Mouse (Mus musculus): Measurements from ENCODE around the gene Mad1l1. TPM values are rescaled to one million over a fixed set of nuclear protein-coding genes. Genes with fewer than 3 reads are reported as not detected.

The Mad1l1 gene
- polyA plus RNA-seq, 1 experiment: 51.5 TPM

DNA sequence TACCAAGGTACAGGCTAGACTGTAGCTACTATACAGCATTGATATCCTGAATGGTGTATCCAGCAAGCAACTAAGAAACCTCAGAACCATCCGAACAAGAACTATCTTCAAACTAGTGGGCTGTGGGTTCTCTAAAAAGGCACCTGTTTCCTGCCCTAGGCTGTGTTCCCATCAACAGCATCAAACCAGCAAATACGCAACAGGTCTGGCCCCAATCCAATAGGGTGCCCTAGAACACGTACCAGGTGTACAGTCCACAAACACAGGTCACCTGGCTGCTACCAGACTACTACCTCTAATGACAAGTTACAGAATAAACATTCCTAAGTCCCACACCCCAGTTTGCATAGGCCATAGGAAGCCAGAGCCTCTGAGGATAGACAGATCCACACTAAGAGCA is 38.5 kb downstream of the Mad1l1 start:
- no peaks in the 10 kb centered on the region for H3K27me3 ChIP-seq (ENCODE audit: control insufficient read depth, insufficient read depth, insufficient read length)
- H3K79me2 ChIP-seq (ENCODE audit: control insufficient read depth, insufficient read depth): no peaks in the 10 kb centered on the region
- H3ac ChIP-seq (ENCODE audit: control insufficient read depth, insufficient read length, low read depth): no peak overlapping the region
- no peaks in the 10 kb centered on the region for H3K79me3 ChIP-seq (ENCODE audit: low read depth)
- TF ChIP-seq CTCF (IDR thresholded peaks at IDR 0.05; ENCODE audit: control insufficient read depth, insufficient read depth, insufficient read length) (no peak), MYOD1 (IDR thresholded peaks at IDR 0.05; ENCODE audit: control insufficient read depth, insufficient read length, low read depth) (no peak), MAX (IDR thresholded peaks at IDR 0.05) (no peak), CEBPB (IDR thresholded peaks at IDR 0.05; ENCODE audit: low read depth) (no peak), MYOG (IDR thresholded peaks at IDR 0.05; ENCODE audit: control insufficient read depth, extremely low read depth, insufficient read length) (no peak)
- H3K4me3 ChIP-seq (ENCODE audit: insufficient read depth, poor library complexity, severe bottlenecking): no peak overlapping the region
- peaks cover 20% of the 10 kb centered on the region for H3K36me3 ChIP-seq (ENCODE audit: control insufficient read depth, insufficient read depth)

DNA sequence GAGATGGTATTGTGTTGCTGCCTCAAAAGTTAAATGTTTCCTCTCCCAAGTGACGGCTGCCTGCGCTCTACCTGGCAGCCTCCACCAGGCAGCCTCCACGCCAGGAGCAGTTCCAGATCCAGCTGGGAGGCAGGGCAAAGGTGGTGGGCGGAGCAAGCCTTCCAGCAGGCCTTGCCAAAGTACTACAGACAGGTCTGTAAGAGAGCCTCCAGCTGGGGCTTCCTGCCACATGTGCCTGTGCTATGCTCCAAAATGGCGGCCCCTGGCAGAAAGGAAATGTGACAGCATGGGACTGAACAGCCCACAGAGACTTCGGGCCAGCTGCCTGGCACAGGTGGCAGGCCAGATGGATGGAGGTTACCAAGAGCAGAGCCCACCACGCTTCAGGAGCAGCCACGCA is 39.0 kb downstream of the Mad1l1 start:
- Histone ChIP-seq H3ac (ENCODE audit: control insufficient read depth, insufficient read length, low read depth) (no peak overlapping the region), H3K27me3 (ENCODE audit: control insufficient read depth, insufficient read depth, insufficient read length) (no peaks in the 10 kb centered on the region), H3K36me3 (ENCODE audit: control insufficient read depth, insufficient read depth) (peaks cover 20% of the 10 kb centered on the region), H3K4me3 (ENCODE audit: insufficient read depth, poor library complexity, severe bottlenecking) (no peak overlapping the region), H3K79me3 (ENCODE audit: low read depth) (no peaks in the 10 kb centered on the region), H3K79me2 (ENCODE audit: control insufficient read depth, insufficient read depth) (no peaks in the 10 kb centered on the region)
- TF ChIP-seq USF1 (IDR thresholded peaks at IDR 0.05; ENCODE audit: low read depth) (no peak), CTCF (IDR thresholded peaks at IDR 0.05; ENCODE audit: control insufficient read depth, insufficient read depth, insufficient read length) (no peak), MAX (IDR thresholded peaks at IDR 0.05) (no peak), MYOD1 (IDR thresholded peaks at IDR 0.05; ENCODE audit: control insufficient read depth, insufficient read length, low read depth) (no peak), CEBPB (IDR thresholded peaks at IDR 0.05; ENCODE audit: low read depth) (no peak), FOSL1 (IDR thresholded peaks at IDR 0.05; ENCODE audit: insufficient read depth, low read length, poor library complexity, severe bottlenecking) (no peak), MYOG (IDR thresholded peaks at IDR 0.05; ENCODE audit: control insufficient read depth, extremely low read depth, insufficient read length) (no peak)

DNA sequence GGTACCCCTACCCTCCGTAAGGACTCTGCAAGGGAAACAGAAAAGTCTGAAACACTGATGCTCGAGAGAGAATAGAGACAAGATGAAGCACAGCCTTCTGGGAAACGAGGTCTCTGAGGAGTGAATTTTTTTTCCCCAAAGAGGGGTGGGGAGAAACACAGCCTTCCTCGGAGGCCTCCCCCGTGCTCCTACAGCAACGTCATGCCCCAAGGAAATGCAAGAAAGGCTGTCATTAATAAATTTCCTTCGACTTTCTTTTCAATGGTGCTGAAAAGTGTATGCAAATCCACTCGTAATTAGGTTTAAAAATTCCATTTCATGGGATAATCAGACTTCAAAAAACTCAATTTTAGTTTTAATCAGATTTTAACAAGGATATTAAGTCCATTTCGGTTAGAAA is 41.1 kb downstream of the Mad1l1 start:
- Histone ChIP-seq H3K36me3 (ENCODE audit: control insufficient read depth, insufficient read depth) (peaks cover 20% of the 10 kb centered on the region), H3K79me3 (ENCODE audit: low read depth) (no peaks in the 10 kb centered on the region), H3ac (ENCODE audit: control insufficient read depth, insufficient read length, low read depth) (no peak overlapping the region), H3K27me3 (ENCODE audit: control insufficient read depth, insufficient read depth, insufficient read length) (no peaks in the 10 kb centered on the region), H3K79me2 (ENCODE audit: control insufficient read depth, insufficient read depth) (no peaks in the 10 kb centered on the region), H3K4me3 (ENCODE audit: insufficient read depth, poor library complexity, severe bottlenecking) (no peak overlapping the region)
- TF ChIP-seq MYOG (IDR thresholded peaks at IDR 0.05; ENCODE audit: control insufficient read depth, extremely low read depth, insufficient read length): no peak
- no peak for TF ChIP-seq MYOD1 (IDR thresholded peaks at IDR 0.05; ENCODE audit: control insufficient read depth, insufficient read length, low read depth)
- TF ChIP-seq USF1 (IDR thresholded peaks at IDR 0.05; ENCODE audit: low read depth): no peak
- no peak for TF ChIP-seq CEBPB (IDR thresholded peaks at IDR 0.05; ENCODE audit: low read depth)
- TF ChIP-seq FOSL1 (IDR thresholded peaks at IDR 0.05; ENCODE audit: insufficient read depth, low read length, poor library complexity, severe bottlenecking): no peak
- no peak for TF ChIP-seq MAX (IDR thresholded peaks at IDR 0.05)
- TF ChIP-seq CTCF (IDR thresholded peaks at IDR 0.05; ENCODE audit: control insufficient read depth, insufficient read depth, insufficient read length): no peak

DNA sequence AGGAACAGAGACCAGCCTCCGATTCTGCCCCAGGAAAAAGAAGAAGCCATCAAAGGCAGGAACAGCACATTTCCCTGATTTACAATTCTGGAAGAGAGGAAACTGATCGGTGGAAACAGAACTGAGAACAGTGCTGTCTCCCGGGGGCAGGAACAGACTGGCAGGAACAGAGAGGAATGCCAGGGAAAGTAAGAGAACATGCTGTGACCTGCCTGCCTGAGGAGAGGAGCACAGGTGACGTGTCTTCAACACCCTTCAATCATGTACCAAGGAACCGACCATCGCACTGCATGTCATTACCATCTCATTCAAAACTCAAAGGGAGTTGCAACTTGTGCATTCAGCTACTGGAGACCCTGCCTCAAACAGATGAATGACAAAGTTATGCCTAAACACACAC is 44.6 kb downstream of the Mad1l1 start:
- Histone ChIP-seq H3K27me3 (ENCODE audit: control insufficient read depth, insufficient read depth, insufficient read length) (no peaks in the 10 kb centered on the region), H3K36me3 (ENCODE audit: control insufficient read depth, insufficient read depth) (peaks cover 13% of the 10 kb centered on the region), H3K79me2 (ENCODE audit: control insufficient read depth, insufficient read depth) (no peaks in the 10 kb centered on the region), H3K4me3 (ENCODE audit: insufficient read depth, poor library complexity, severe bottlenecking) (no peak overlapping the region), H3ac (ENCODE audit: control insufficient read depth, insufficient read length, low read depth) (no peak overlapping the region), H3K79me3 (ENCODE audit: low read depth) (no peaks in the 10 kb centered on the region)
- TF ChIP-seq MYOD1 (IDR thresholded peaks at IDR 0.05; ENCODE audit: control insufficient read depth, insufficient read length, low read depth): no peak
- no peak for TF ChIP-seq MAX (IDR thresholded peaks at IDR 0.05)
- TF ChIP-seq FOSL1 (IDR thresholded peaks at IDR 0.05; ENCODE audit: insufficient read depth, low read length, poor library complexity, severe bottlenecking): no peak
- no peak for TF ChIP-seq CEBPB (IDR thresholded peaks at IDR 0.05; ENCODE audit: low read depth)
- TF ChIP-seq CTCF (IDR thresholded peaks at IDR 0.05; ENCODE audit: control insufficient read depth, insufficient read depth, insufficient read length): no peak
- no peak for TF ChIP-seq MYOG (IDR thresholded peaks at IDR 0.05; ENCODE audit: control insufficient read depth, extremely low read depth, insufficient read length)
- TF ChIP-seq USF1 (IDR thresholded peaks at IDR 0.05; ENCODE audit: low read depth): no peak

DNA sequence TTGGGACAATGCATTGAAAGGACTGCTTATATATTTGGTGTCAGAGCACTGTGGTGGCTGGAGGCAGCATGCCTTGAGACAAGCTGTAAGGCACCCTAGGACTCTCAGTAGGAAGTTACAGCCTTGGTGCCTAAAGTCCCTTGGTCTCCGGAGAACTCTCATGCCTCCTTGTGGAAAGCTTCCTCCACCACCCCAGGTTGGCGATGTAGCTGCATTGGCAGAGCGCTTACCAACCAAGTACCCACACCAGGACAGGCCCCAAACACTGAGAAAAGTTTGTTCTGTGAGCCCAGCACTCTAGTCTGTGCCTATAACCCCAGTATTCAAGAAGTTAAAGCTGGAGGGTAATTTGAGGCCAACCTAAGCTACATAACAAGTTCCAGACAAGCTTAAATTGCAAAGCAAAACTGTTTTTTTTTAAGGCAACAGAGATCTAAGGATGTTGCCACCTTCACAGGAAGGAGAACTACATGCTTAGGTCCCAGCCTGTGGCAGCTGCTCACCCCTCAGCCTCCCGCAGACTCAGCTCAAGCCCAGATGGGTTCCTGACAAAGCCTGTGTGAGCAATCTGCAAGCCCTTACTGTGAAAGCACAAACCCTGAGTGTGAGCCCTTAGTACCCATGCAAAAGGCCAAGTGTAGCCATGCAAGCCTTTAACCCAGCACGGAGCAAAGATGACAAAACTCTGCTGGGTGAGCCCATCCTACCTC is 50.2 kb downstream of the Mad1l1 start:
- H3K79me2 ChIP-seq (ENCODE audit: control insufficient read depth, insufficient read depth): no peaks in the 10 kb centered on the region

More for the DNA sequence above, 50.2 kb downstream of the Mad1l1 start:
- H3ac ChIP-seq (ENCODE audit: control insufficient read depth, insufficient read length, low read depth): no peak overlapping the region
- no peaks in the 10 kb centered on the region for H3K27me3 ChIP-seq (ENCODE audit: control insufficient read depth, insufficient read depth, insufficient read length)
- H3K4me3 ChIP-seq (ENCODE audit: insufficient read depth, poor library complexity, severe bottlenecking): no peak overlapping the region
- peaks cover 14% of the 10 kb centered on the region for H3K36me3 ChIP-seq (ENCODE audit: control insufficient read depth, insufficient read depth)
- TF ChIP-seq USF1 (IDR thresholded peaks at IDR 0.05; ENCODE audit: low read depth) (no peak), MAX (IDR thresholded peaks at IDR 0.05) (no peak), CEBPB (IDR thresholded peaks at IDR 0.05; ENCODE audit: low read depth) (no peak), CTCF (IDR thresholded peaks at IDR 0.05; ENCODE audit: control insufficient read depth, insufficient read depth, insufficient read length) (no peak), MYOD1 (IDR thresholded peaks at IDR 0.05; ENCODE audit: control insufficient read depth, insufficient read length, low read depth) (no peak), FOSL1 (IDR thresholded peaks at IDR 0.05; ENCODE audit: insufficient read depth, low read length, poor library complexity, severe bottlenecking) (no peak), MYOG (IDR thresholded peaks at IDR 0.05; ENCODE audit: control insufficient read depth, extremely low read depth, insufficient read length) (no peak)
- H3K79me3 ChIP-seq (ENCODE audit: low read depth): no peaks in the 10 kb centered on the region

All from C2C12 (cell line).